Mouse (Mus musculus): ENCODE data around the gene Saa2. TPM values are rescaled to one million over a fixed set of nuclear protein-coding genes. Genes with fewer than 3 reads are reported as not detected.

Gene Saa2
- polyA plus RNA-seq (2012; ENCODE audit: insufficient read depth, insufficient read length, missing spikeins) = not detected in 2 replicates

DNA sequence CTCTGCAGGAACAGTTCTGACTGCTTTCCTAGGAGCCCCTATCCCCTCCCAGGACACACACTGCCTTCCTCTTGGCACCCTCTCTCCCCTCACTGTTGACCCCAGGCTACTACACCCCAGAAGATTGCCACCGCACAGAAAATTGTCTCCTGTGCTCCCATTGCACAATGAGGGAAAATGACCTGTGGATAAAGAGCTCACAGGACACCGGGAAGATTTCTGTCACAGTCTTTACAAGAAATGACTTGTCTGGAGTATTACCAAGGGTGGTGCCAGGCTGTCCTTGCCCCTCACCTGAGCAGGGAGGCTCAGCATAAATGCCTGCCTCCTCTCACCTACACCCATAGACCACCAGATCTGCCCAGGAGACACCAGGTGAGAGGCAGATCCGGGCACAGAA is at the start of gene Saa2:
Gene Saa2, plus strand, starts transcription at position 301 of the 400 bp plus-strand sequence.
- TF ChIP-seq POLR2A (IDR thresholded peaks at IDR 0.05; ENCODE audit: borderline replicate concordance, low read depth, low read length) (no peak), CTCF (IDR thresholded peaks at IDR 0.05; ENCODE audit: low read depth, low read length) (no peak)
- Histone ChIP-seq H3K4me1 (ENCODE audit: control insufficient read depth, insufficient read depth, low read length) (peaks cover 19% of the 10 kb centered on the region), H3K27ac (ENCODE audit: insufficient read depth, low read depth, low read length) (no peak within 1 kb of the TSS), H3K4me3 (ENCODE audit: insufficient read depth, low read length) (no peak within 1 kb of the TSS)

DNA sequence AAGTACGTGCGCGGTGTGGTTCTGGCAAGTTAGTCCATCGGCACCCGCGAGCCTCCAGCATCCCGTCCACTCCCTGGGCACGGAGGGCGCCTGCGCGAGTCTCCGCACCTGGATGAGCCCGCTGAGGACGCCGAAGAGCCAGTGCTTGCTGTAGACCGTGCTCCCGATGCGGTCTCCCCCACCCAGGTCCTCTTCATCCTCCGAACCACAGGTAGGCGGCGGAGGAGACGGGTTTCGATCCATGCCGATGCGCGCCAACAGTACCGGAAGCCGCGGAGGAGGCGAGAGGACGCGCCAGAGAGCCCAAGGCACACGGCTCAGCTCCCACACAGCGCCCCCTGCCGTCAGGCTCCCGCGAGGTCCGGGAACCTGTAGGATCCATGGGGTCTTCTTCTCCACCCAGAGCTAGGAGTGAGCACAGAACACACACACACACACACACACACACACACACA is 41.2 kb upstream of the Saa2 start, which contains the start of gene Saal1:
Gene Saal1, minus strand, starts transcription at position 291 of the 455 bp plus-strand sequence.
- Histone ChIP-seq H3K4me1 (ENCODE audit: control insufficient read depth, insufficient read depth, low read length) (peaks cover 30% of the 10 kb centered on the region), H3K4me3 (ENCODE audit: insufficient read depth, low read length) (peak within 1 kb of the TSS; percentile 94), H3K27ac (ENCODE audit: insufficient read depth, low read depth, low read length) (peak within 1 kb of the TSS; percentile 17; the same call in 1 of the 2 replicates)
- TF ChIP-seq CTCF (IDR thresholded peaks at IDR 0.05; ENCODE audit: low read depth, low read length) (peak; percentile 76), POLR2A (IDR thresholded peaks at IDR 0.05; ENCODE audit: borderline replicate concordance, low read depth, low read length) (no peak)

DNA sequence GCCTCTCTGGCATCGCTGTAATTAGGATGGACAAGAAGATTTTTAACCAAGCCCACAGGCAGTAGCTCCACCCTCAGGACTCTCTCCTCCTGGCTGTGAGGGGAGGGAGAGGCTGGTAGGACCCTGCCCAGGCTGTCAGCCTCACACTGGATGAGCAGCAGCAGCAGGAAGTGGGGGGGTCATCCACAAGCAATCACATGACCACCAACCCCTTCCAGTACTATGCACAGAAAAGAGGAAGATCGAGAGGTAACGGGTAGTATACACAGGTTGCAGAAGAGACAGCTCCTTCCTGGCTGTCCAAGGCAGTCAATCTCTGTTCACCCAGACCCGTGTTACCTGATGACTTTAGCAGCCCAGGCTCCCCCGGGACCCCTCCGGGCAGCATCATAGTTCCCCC is 39.3 kb upstream of the Saa2 start:
- H3K27ac ChIP-seq (ENCODE audit: insufficient read depth, low read depth, low read length) = peak overlapping the region; percentile 25
- H3K4me3 ChIP-seq (ENCODE audit: insufficient read depth, low read length) = no peak overlapping the region
- peaks cover 44% of the 10 kb centered on the region for H3K4me1 ChIP-seq (ENCODE audit: control insufficient read depth, insufficient read depth, low read length)
- TF ChIP-seq POLR2A (IDR thresholded peaks at IDR 0.05; ENCODE audit: borderline replicate concordance, low read depth, low read length) (no peak), CTCF (IDR thresholded peaks at IDR 0.05; ENCODE audit: low read depth, low read length) (no peak)

GRCm38 (mm10) chr7:46714518-46714917 is 37.1 kb upstream of the Saa2 start:
- TF ChIP-seq POLR2A (IDR thresholded peaks at IDR 0.05; ENCODE audit: borderline replicate concordance, low read depth, low read length) = no peak
- TF ChIP-seq CTCF (IDR thresholded peaks at IDR 0.05; ENCODE audit: low read depth, low read length) = peak; percentile 59; the same call in 1 of the 2 replicates
- peaks cover 56% of the 10 kb centered on the region for H3K4me1 ChIP-seq (ENCODE audit: control insufficient read depth, insufficient read depth, low read length)
- peak overlapping the region; percentile 30 for H3K4me3 ChIP-seq (ENCODE audit: insufficient read depth, low read length)
- H3K27ac ChIP-seq (ENCODE audit: insufficient read depth, low read depth, low read length) = no peak overlapping the region

DNA sequence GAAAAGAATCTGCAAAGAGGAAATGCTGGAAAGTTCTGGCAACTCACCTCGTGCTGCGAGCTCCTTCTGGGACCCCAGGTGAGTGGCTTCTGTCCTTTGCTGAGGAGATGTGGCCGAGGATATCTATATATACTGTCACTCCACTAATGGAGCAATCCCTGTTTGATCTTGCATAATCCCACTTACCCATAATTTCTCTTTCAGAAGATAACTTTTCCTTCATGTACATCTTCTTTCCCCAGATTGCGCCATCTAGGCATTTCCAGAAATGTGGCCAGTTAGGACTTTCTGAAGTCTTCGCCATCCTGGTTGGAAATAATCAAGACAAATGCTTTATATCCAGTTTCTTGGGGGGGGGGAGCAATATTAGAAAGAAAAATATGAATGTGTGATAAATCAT is 36.0 kb upstream of the Saa2 start, which contains the start of gene Saa3:
Gene Saa3, minus strand, starts transcription at position 101 of the 400 bp plus-strand sequence.
- TF ChIP-seq CTCF (IDR thresholded peaks at IDR 0.05; ENCODE audit: low read depth, low read length) (no peak), POLR2A (IDR thresholded peaks at IDR 0.05; ENCODE audit: borderline replicate concordance, low read depth, low read length) (no peak)
- peak within 1 kb of the TSS; percentile 30 for H3K4me3 ChIP-seq (ENCODE audit: insufficient read depth, low read length)
- peaks cover 67% of the 10 kb centered on the region for H3K4me1 ChIP-seq (ENCODE audit: control insufficient read depth, insufficient read depth, low read length)
- peak within 1 kb of the TSS; percentile 40 for H3K27ac ChIP-seq (ENCODE audit: insufficient read depth, low read depth, low read length)

DNA sequence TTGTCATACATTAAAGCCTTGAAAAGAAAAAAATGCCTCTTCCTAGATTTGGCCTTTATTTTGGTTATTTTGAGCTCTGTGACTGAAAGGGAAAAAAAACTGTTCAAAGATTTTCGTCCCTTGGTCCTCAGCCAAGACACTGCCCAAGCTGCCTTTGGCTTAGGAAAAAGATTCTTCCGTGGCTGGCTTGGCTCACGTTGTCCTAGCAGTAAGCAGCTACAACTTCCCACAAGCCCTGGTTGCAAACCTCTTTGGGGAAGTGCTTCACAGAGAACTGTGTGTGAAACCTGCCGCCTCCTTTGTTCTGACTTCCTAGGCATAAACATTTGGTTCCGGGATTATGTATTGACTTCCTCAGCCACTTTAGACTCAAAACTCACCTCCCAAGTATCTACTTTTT is 34.7 kb upstream of the Saa2 start:
- peaks cover 68% of the 10 kb centered on the region for H3K4me1 ChIP-seq (ENCODE audit: control insufficient read depth, insufficient read depth, low read length)
- peak overlapping the region; percentile 40 for H3K27ac ChIP-seq (ENCODE audit: insufficient read depth, low read depth, low read length)
- H3K4me3 ChIP-seq (ENCODE audit: insufficient read depth, low read length) = no peak overlapping the region
- no peak for TF ChIP-seq POLR2A (IDR thresholded peaks at IDR 0.05; ENCODE audit: borderline replicate concordance, low read depth, low read length)
- TF ChIP-seq CTCF (IDR thresholded peaks at IDR 0.05; ENCODE audit: low read depth, low read length) = no peak

GRCm38 (mm10) chr7:46718591-46719270 is 32.9 kb upstream of the Saa2 start:
- Histone ChIP-seq H3K27ac (ENCODE audit: insufficient read depth, low read depth, low read length) (no peak overlapping the region), H3K4me1 (ENCODE audit: control insufficient read depth, insufficient read depth, low read length) (peaks cover 61% of the 10 kb centered on the region), H3K4me3 (ENCODE audit: insufficient read depth, low read length) (no peak overlapping the region)
- TF ChIP-seq POLR2A (IDR thresholded peaks at IDR 0.05; ENCODE audit: borderline replicate concordance, low read depth, low read length) (no peak), CTCF (IDR thresholded peaks at IDR 0.05; ENCODE audit: low read depth, low read length) (no peak)

DNA sequence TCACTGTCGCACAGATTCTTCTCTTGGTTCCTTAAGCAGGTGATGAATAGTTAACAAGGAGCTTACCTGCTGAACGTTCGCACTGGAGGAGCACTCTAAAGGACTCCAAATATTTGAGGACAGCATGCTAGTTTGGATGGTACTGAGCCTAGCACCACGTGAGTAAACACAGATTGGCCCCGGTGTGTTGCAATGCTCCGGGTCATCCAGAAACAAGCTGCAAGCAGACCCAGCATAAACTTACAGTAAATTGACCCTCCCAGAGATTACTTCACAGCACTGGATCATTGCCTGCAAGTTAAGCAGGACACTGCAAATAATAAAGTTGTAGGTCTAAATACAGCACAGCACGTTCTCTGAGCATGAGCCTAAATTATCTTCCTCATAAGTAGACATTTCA is 32.1 kb upstream of the Saa2 start:
- TF ChIP-seq POLR2A (IDR thresholded peaks at IDR 0.05; ENCODE audit: borderline replicate concordance, low read depth, low read length) = no peak
- no peak for TF ChIP-seq CTCF (IDR thresholded peaks at IDR 0.05; ENCODE audit: low read depth, low read length)
- Histone ChIP-seq H3K27ac (ENCODE audit: insufficient read depth, low read depth, low read length) (peak overlapping the region; percentile 20), H3K4me1 (ENCODE audit: control insufficient read depth, insufficient read depth, low read length) (peaks cover 69% of the 10 kb centered on the region), H3K4me3 (ENCODE audit: insufficient read depth, low read length) (no peak overlapping the region)

DNA sequence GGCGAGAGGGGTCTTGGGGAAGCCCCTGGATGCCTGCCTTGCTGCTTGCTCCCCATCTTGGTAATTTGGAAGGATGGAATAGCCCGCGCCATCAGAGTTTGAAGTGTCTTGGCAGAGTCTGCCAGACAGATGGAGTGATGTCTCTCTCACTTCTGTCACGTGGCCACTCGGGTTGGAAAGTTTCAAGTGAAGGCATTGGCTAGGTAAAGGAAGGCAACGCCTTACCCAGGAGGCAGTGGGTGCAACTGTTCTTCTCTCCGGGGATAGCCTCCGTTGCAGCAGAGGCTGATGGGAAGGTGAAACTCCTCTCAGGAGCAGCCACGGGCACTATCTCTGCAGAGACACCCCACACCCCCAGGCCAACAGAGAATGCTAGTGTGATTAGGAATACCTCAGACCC is 31.1 kb upstream of the Saa2 start:
- no peak overlapping the region for H3K4me3 ChIP-seq (ENCODE audit: insufficient read depth, low read length)
- peaks cover 63% of the 10 kb centered on the region for H3K4me1 ChIP-seq (ENCODE audit: control insufficient read depth, insufficient read depth, low read length)
- H3K27ac ChIP-seq (ENCODE audit: insufficient read depth, low read depth, low read length) = no peak overlapping the region
- TF ChIP-seq POLR2A (IDR thresholded peaks at IDR 0.05; ENCODE audit: borderline replicate concordance, low read depth, low read length) (no peak), CTCF (IDR thresholded peaks at IDR 0.05; ENCODE audit: low read depth, low read length) (no peak)

DNA sequence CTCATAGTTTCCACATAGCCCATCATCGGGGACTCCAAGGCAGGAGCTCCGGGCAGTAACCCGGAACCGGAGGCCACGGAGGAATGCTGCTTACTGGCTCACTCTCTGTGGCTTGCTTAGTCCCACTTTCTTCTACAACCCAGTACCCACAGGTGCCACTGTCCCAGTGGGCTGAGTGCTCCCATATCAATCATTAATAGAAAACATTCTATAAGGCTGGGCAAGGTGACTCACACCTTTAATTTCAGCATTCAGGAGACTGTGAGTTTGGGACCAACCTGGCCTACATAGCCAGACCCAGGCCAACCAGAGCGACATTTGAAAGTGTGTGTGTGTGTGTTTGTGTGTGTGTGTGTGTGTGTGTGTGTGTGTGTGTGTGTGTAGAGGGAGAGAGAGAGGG is 28.2 kb upstream of the Saa2 start:
- TF ChIP-seq POLR2A (IDR thresholded peaks at IDR 0.05; ENCODE audit: borderline replicate concordance, low read depth, low read length) (no peak), CTCF (IDR thresholded peaks at IDR 0.05; ENCODE audit: low read depth, low read length) (no peak)

More for the DNA sequence above, 28.2 kb upstream of the Saa2 start:
- Histone ChIP-seq H3K4me3 (ENCODE audit: insufficient read depth, low read length) (no peak overlapping the region), H3K4me1 (ENCODE audit: control insufficient read depth, insufficient read depth, low read length) (peaks cover 42% of the 10 kb centered on the region), H3K27ac (ENCODE audit: insufficient read depth, low read depth, low read length) (no peak overlapping the region)
